Mouse (Mus musculus) limb, embryonic 11.5 days (tissue): Measurements from ENCODE around the gene Slk. TPM values are rescaled to one million over a fixed set of nuclear protein-coding genes. Genes with fewer than 3 reads are reported as not detected.
"Not testable (repeated sequence)": the region's sequence is repeated elsewhere in the genome, so short reads cannot be mapped to it uniquely, and the experiment has no call there.

ENCODE experiments used
- ATAC-seq: fragments of 200-750 bp; cut with Nextera tagmentation; 2 replicates; pipeline ENCODE4 v1.8.0; 2017; ENCODE audit warnings: low read depth; ENCODE audit not compliant: insufficient number of reproducible peaks, low FRiP score, low TSS enrichment
- DNase-seq: peaks from one replicate; pipeline ENCODE4 v3.0.0-alpha.2; 2015; ENCODE audit warnings: low spot score
- H3K27ac ChIP-seq: fragments of 300-500 bp; sonication (generic); replicated peaks from 2 replicates; pipeline ENCODE4 v1.5.1; 2014; ENCODE audit warnings: low read depth, mild to moderate bottlenecking, low read length
- H3K27me3 ChIP-seq: fragments of 300-500 bp; sonication (generic); 2 replicates; pipeline ENCODE4 v1.6.1; 2014; ENCODE audit warnings: mild to moderate bottlenecking, low read length, mixed read lengths; ENCODE audit not compliant: control insufficient read depth, insufficient read depth
- H3K36me3 ChIP-seq: fragments of 300-500 bp; sonication (generic); 2 replicates; pipeline ENCODE4 v1.6.1; 2014; ENCODE audit warnings: mild to moderate bottlenecking, low read length, moderate library complexity, mixed read lengths; ENCODE audit not compliant: control insufficient read depth, insufficient read depth
- H3K4me1 ChIP-seq: fragments of 300-500 bp; sonication (generic); 2 replicates; pipeline ENCODE4 v1.6.1; 2014; ENCODE audit warnings: low read length, mixed read lengths; ENCODE audit not compliant: control insufficient read depth, insufficient read depth
- H3K4me2 ChIP-seq: fragments of 300-500 bp; sonication (generic); 2 replicates; pipeline ENCODE4 v1.6.1; 2014; ENCODE audit warnings: low read depth, mild to moderate bottlenecking, moderate library complexity; ENCODE audit not compliant: severe bottlenecking
- H3K4me3 ChIP-seq: fragments of 300-500 bp; sonication (generic); 2 replicates; pipeline ENCODE4 v1.5.1; 2014; ENCODE audit warnings: low read depth, low read length
- H3K9ac ChIP-seq: fragments of 300-500 bp; sonication (generic); 2 replicates; pipeline ENCODE4 v1.6.1; 2014; ENCODE audit warnings: mild to moderate bottlenecking, low read length
- H3K9me3 ChIP-seq: fragments of 300-500 bp; sonication (generic); 2 replicates; pipeline ENCODE4 v1.6.1; 2016; ENCODE audit warnings: low read length; ENCODE audit not compliant: control insufficient read depth
- WGBS: fragments of 180-500 bp; shearing (Covaris S2); extraction: QIAGEN DNeasy Blood & Tissue Kit; methylation state at CpG from one replicate; pipeline ENCODE4 v1.1.7; 2014; 5-methylcytosine and 5-hydroxymethylcytosine counted together
- polyA plus RNA-seq: library from polyadenylated mRNA; unstranded; fragments of >200 nt; fragmentation: Nextera tagmentation; extraction: Ambion mirVana; gene quantifications from 2 replicates; pipeline ENCODE4 v1.2.1, GENCODE M21; 2014

The Slk gene
- polyA plus RNA-seq, 1 experiment from 2014 or later, result 11.8 TPM

GRCm38 (mm10) chr19:47560544-47561161 lies 18.8 kb upstream of the Slk start:
- H3K36me3 ChIP-seq, result no peaks in the 10 kb centered on the region
- ATAC-seq (no peak), DNase-seq (no peak)
- H3K9ac ChIP-seq, result no peak overlapping the region
- H3K4me1 ChIP-seq, result no peaks in the 10 kb centered on the region
- no peaks in the 10 kb centered on the region for H3K9me3 ChIP-seq
- 86% methylated on average over 12 of the region's 12 CpGs for WGBS
- no peak overlapping the region for H3K4me3 ChIP-seq
- no peak overlapping the region for H3K4me2 ChIP-seq
- no peak overlapping the region for H3K27ac ChIP-seq
- no peaks in the 10 kb centered on the region for H3K27me3 ChIP-seq

- H3K4me2 ChIP-seq, result no peak overlapping the region
- H3K4me1 ChIP-seq, result no peaks in the 10 kb centered on the region
- no peak overlapping the region for H3K4me3 ChIP-seq
- 29% methylated on average over 5 of the region's 5 CpGs for WGBS
- ATAC-seq, result no peak
- no peak overlapping the region for H3K9ac ChIP-seq
- H3K27me3 ChIP-seq, result no peaks in the 10 kb centered on the region
- H3K36me3 ChIP-seq, result no peaks in the 10 kb centered on the region
- no peak for DNase-seq
- H3K9me3 ChIP-seq, result no peaks in the 10 kb centered on the region
- H3K27ac ChIP-seq, result no peak overlapping the region
Observed at GRCm38 (mm10) chr19:47561996-47562441, 17.5 kb upstream of the Slk start.

GRCm38 (mm10) chr19:47563715-47564114 lies 15.8 kb upstream of the Slk start:
- no peaks in the 10 kb centered on the region for H3K9me3 ChIP-seq
- no peak for ATAC-seq
- no peaks in the 10 kb centered on the region for H3K27me3 ChIP-seq
- H3K36me3 ChIP-seq, result no peaks in the 10 kb centered on the region
- DNase-seq, result no peak
- H3K4me2 ChIP-seq, result no peak overlapping the region
- H3K27ac ChIP-seq, result no peak overlapping the region
- 36% methylated on average over 13 of the region's 13 CpGs for WGBS
- no peaks in the 10 kb centered on the region for H3K4me1 ChIP-seq
- no peak overlapping the region for H3K4me3 ChIP-seq
- H3K9ac ChIP-seq, result no peak overlapping the region

GRCm38 (mm10) chr19:47565031-47565654 lies 14.3 kb upstream of the Slk start:
- H3K9me3 ChIP-seq, result no peaks in the 10 kb centered on the region
- no peaks in the 10 kb centered on the region for H3K27me3 ChIP-seq
- WGBS, result 72% methylated on average over 17 of the region's 17 CpGs
- no peak overlapping the region for H3K4me2 ChIP-seq
- H3K27ac ChIP-seq, result no peak overlapping the region
- no peak overlapping the region for H3K4me3 ChIP-seq
- no peak overlapping the region for H3K9ac ChIP-seq
- DNase-seq (no peak), ATAC-seq (no peak)
- H3K36me3 ChIP-seq, result no peaks in the 10 kb centered on the region
- no peaks in the 10 kb centered on the region for H3K4me1 ChIP-seq

GRCm38 (mm10) chr19:47565994-47566393 lies 13.5 kb upstream of the Slk start:
- Histone ChIP-seq H3K9ac (no peak overlapping the region), H3K4me1 (no peaks in the 10 kb centered on the region), H3K27ac (no peak overlapping the region), H3K4me3 (no peak overlapping the region), H3K9me3 (no peaks in the 10 kb centered on the region), H3K4me2 (no peak overlapping the region), H3K27me3 (no peaks in the 10 kb centered on the region), H3K36me3 (no peaks in the 10 kb centered on the region)
- ATAC-seq, result no peak
- DNase-seq, result no peak
- WGBS, result 75% methylated on average over 8 of the region's 8 CpGs

- Histone ChIP-seq H3K27ac (no peak overlapping the region), H3K4me2 (no peak overlapping the region), H3K9me3 (no peaks in the 10 kb centered on the region), H3K4me1 (no peaks in the 10 kb centered on the region), H3K9ac (no peak overlapping the region), H3K27me3 (no peaks in the 10 kb centered on the region), H3K36me3 (no peaks in the 10 kb centered on the region), H3K4me3 (no peak overlapping the region)
- WGBS, result 82% methylated on average over 5 of the region's 5 CpGs
- ATAC-seq (no peak), DNase-seq (no peak)
Observed at GRCm38 (mm10) chr19:47570042-47570441, 9.4 kb upstream of the Slk start.

- not testable (repeated sequence) for H3K4me3 ChIP-seq, H3K36me3 ChIP-seq, H3K9me3 ChIP-seq, ATAC-seq, H3K9ac ChIP-seq, H3K27ac ChIP-seq, H3K4me1 ChIP-seq, DNase-seq, H3K27me3 ChIP-seq, H3K4me2 ChIP-seq
- 61% methylated on average over 4 of the region's 4 CpGs for WGBS
Observed at GRCm38 (mm10) chr19:47571981-47572380, 7.5 kb upstream of the Slk start.

- H3K27me3 ChIP-seq, result no peaks in the 10 kb centered on the region
- peaks cover 3% of the 10 kb centered on the region; the same call in 1 of the 2 replicates for H3K4me1 ChIP-seq
- no peak overlapping the region for H3K4me3 ChIP-seq
- H3K9ac ChIP-seq, result no peak overlapping the region
- ATAC-seq, result no peak
- DNase-seq, result no peak
- no peak overlapping the region for H3K4me2 ChIP-seq
- WGBS, result 84% methylated on average over 3 of the region's 3 CpGs
- no peaks in the 10 kb centered on the region for H3K9me3 ChIP-seq
- no peak overlapping the region for H3K27ac ChIP-seq
- H3K36me3 ChIP-seq, result no peaks in the 10 kb centered on the region
Observed at GRCm38 (mm10) chr19:47573718-47574117, 5.8 kb upstream of the Slk start.
